Mouse (Mus musculus): ENCODE measurements around the gene Abr. TPM values are rescaled to one million over a fixed set of nuclear protein-coding genes. Genes with fewer than 3 reads are reported as not detected.

Abr gene
- total RNA-seq, 2 experiments from 2014 or later: 267 to 280 TPM

DNA sequence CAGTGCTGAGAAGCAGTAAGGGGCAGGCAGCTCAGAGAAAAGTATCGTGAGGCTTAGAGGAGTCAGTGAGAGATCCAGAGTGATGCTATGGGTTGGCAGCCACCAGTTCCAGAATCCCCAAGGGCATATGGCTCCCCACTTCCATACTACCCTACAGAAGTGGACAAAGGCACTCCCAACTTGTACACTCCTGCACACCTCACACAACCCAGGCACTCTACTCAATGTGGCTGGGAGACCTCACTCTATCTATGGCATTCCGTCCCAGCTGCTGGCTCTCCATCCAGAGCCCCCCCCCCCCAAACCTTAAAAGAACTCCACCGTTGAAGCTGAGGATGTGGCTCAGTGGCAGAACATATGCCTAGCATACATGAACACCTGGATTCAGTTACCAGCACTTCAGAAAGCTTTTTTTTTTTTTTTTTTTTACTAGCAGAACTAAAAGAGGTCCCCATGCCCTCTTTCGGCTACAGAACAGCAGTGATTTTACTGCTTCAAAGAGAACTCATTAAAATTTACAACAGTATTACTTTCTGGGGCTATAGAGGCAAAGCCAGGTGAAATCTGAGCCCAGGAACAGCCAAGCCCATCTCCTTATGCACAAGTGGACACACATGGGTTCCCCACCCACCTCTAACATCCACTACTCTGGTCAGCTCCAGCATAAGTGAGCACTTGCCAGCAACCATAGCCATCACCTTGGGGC is 96.3 kb downstream of the Abr start:
- intact Hi-C loops (cut with DNase I): loop anchor here (10.0 kb wide), 1 partner anchor 49 kb away; no protein-coding TSS in a partner anchor
- DNase-seq: no peak

DNA sequence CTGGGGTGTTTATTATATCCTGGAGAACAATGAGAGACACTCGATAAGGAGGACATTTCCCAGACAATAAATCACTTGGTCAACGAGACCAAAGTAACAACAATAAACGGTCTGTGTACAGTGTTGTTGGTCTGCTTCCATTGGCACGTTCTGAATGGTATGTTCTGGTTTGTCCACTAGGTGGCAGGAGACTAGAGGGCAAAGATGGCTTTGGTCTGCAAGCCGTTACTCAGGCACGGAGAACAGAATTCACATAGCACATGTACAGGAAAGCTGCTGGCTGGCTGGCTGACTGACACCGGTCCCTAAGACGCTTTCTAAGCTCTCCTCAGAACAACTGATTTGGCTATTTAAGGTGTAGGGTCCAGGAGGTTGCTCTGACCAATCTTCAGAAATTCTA is 97.2 kb downstream of the Abr start:
- peak; percentile 71 for DNase-seq
- intact Hi-C loops (cut with DNase I): loop anchor here (5.0 to 10.0 kb wide), 2 partner anchors 50 to 122 kb away; no protein-coding TSS in a partner anchor

DNA sequence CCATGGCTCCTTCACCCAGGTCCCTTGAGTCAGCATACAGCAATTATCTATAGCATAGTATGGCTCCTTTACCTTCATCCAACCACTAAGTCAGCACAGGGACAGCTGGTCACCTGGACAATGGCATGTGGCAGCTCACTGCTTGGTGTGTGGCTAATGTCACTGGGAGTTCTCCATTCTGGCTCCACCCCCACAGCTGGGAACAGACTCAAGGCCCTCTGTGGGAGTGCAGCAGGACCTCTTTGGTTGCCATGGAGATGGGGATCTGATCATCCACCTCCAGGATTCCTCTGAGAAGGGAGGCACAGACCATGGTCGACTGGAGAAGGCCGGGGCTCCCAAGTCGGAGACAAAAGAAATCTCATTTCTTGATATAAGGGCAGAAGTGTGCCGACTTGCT is 98.8 kb downstream of the Abr start:
- DNase-seq: peak; percentile 79

DNA sequence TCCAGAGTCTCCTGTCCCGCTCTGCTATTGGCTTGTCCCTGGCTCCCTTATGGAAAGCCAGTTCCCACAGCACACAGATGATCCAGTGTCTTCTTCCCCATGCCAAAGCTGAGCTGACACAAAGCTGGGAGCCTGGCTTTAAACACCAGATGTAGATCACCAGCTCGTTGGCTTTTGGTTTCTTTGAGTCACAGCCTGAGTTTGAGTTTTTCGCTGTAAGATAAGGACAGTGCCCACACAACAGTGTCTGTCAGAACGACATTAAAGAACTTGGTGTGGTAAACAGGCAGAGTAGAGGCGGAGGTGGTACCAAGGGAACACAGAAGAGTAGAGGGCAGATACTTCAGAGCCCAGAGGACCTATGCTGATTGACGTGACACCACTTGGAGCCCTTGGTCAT is 101.2 kb downstream of the Abr start:
- no peak for DNase-seq
- intact Hi-C loops (cut with DNase I): loop anchor here (5.0 to 10.0 kb wide), 2 partner anchors 54 to 126 kb away; no protein-coding TSS in a partner anchor

More for the DNA sequence above, 98.8 kb downstream of the Abr start:
- intact Hi-C loops (cut with DNase I): loop anchor here (5.0 to 10.0 kb wide), 2 partner anchors 51 to 124 kb away; no protein-coding TSS in a partner anchor

DNA sequence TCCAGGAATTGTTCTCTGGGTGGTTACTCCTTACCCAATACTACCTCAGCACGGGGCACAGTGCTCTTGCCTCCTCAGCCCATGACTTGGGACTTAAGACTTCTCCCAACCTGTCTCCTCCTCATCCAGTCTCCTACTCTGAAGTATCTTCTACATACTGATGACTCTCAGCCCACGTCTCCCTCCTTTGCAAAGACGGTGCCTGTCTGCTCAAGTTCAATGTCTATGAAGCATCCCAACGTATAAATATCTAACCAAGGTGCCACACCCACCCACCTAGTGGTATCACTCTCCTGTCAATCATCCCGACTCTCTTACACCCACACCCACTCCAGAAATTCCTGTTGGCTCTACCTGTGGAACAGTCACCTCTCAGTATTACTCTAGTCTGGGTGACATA is 103.5 kb downstream of the Abr start:
- intact Hi-C loops (cut with DNase I): no loop called here

DNA sequence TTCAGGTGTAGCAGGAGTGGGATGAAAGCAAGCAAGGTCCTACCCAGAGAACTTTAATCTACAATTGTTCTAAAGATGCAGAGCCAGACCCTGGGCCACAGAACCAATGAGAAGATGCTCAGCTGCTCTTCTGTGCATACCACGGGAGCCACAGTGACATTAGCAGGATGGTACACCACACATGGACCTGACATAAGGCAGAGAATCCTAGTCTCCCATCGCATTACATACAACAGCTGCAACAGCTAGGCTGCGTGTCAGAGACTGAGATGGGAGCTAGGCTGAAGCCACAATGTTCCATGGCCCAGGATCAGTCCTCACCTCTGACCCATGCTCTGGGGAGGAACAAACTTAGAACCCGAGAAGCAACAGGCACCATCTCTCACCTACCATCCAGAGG is 104.0 kb downstream of the Abr start:
- no peak for DNase-seq
- intact Hi-C loops (cut with DNase I): no loop called here

More for the DNA sequence above, 103.5 kb downstream of the Abr start:
- no peak for DNase-seq

DNA sequence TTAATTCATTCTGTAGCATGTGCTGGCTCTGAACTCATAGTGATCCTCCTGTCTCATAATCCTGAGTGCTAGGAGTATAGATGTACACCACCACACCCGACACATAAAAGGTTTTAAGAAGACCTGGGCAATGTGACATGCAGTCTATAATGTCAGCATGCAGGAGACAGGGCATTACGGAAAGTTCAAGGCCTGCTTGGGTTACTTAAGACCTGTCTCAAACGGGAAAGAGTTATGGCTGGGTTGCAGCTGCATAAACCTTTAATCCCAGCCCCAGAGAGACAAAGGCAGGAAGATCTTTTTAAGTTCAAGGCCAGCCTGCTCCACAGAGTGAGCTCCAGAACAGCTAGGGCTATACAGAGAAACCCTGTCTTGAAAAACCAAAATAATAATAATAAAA is 105.2 kb downstream of the Abr start:
- no peak for DNase-seq
- intact Hi-C loops (cut with DNase I): no loop called here

DNA sequence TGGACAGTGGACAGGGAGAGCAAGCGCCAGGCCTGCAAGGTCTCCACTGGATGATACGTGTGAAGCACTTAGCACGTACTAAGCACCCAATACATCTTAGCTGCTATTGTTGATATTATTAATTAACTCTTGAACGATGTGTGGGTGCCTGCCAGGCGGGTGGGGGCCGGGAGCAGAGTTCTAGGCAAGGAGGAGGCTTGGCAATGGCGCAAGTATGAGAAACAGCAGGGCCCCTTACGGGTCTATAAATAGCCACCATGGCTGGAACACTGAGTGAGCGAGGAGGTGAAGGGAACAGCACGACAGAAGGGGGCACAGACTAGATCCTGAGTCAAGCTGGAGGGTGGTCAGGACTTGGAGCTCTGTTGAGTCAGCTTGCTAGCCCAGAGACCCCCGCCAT is 107.0 kb downstream of the Abr start:
- DNase-seq: no peak
- intact Hi-C loops (cut with DNase I): no loop called here

DNA sequence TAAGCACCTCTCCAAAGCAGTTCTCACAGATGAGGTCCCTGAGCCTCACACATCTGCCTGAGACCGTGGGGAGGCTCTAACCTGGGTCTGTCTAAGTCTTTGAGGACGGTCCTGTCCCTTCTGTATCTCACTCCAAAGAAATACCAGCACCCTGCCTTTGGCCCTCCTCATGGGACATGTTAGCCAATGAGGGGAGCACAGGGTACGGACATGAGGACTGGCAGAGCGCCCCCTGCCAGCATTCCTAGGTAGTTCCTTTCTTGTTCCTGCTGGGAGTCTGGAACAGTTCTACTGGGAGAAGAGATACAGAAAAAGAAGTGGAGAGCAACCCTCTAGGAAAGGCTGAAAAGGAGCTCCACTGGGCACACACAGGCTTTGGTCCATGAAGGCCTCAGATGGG is 111.1 kb downstream of the Abr start:
- no peak for DNase-seq
- intact Hi-C loops (cut with DNase I): no loop called here

DNA sequence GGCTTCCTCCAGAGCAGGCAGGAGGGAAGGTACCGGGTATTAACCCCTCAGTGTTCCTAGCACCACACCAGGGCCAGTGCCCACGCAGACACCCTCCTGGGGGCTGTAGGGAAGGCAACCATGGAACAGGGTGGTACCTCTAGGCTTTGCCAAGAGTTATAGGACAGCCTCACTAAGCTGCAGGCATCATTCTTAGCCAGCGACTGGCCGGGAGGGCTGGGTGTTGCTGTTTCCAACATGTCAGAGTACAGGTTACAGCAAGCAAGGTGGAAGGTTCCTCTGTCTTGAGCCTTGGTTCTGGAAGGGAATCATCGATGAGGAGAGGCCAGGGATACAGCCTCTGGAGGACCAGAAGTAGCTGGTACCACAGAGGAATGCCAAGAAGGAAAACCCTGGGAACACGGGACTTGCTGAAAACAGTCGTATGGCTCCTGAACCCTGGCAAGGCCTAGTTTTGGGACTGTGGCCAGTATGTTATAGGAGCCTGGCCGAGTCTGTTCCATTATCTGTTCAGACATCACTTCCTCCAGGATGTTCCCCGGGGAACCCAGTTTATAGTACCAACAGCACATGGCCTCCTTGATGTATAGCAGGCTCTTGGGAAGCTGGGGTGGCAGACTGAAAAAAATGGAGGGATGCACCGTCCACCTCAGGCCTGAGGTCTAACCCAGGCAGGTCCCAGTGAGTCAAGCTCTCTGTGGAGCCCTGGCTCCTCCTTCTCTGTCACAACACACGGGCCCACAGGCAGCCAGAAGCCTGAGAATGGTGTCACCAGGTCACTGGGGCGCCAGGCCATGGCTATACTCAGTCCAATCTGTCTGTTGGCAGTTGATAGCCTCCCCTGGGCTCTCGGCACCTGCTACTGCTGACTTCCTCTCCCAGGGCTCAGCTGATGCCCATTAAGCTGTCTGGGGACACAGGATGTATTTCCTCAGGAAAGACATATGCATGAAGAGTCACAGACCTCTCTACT is 112.1 kb downstream of the Abr start:
- peak; percentile 85 for DNase-seq
- intact Hi-C loops (cut with DNase I): loop anchor here (5.0 kb wide), 1 partner anchor 137 kb away; no protein-coding TSS in a partner anchor

DNA sequence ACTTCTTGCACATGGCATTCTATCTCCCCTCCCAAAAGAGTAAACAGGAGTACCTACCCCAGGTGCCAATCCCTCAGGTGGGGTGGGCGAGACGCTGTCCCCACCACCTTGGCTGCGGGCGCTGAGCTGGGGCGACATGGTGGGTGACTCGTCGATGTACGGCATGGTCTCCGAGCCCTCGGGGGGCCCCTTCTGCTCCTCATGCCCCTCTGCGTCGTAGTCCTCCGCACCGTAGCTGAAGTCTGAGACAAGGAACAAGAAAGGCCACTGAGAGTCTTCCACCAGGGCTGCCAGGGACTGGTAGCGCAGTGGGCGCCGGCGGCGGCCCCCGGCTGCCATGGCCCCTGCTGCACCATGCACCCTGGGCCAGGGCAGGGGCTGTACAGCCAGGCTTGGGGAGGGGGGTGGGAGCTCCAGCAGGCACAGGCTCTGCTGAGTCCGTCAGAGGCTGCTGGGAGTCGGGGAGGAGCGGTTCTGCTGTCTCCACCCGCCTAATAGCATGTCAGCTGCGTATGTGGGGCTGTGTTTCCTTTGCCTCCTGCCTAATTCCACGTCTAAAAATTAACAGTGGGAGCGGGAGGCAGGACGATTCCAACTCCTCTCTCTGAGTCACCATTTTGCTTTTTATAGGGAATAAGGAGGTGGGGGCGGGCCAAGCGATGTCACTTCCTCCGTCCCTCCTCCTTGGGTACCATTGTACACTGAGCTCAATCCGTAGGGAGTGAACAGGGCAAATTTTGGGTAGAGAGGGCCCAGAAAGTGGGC is 113.1 kb downstream of the Abr start:
- DNase-seq: no peak
- intact Hi-C loops (cut with DNase I): loop anchor here (5.0 kb wide), 1 partner anchor 138 kb away; no protein-coding TSS in a partner anchor

DNA sequence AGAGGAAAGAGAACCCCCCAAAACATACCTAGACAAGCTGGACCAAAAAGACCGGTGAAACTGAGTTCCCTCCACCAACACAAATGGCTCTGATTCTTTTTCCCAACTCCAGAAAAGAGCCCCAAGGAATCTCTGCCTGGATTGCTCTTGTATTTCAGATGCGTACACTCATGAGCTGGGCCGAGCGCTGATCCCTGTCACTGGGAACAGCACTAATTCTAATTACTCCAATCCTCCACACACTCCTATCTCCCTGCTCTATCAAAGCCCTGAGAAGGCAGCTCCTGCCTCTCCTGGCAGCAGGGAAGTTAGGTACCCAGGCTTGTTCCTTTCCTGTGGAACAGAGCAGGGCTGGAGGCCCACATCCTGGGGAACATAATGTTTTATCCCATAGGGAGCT is 114.0 kb downstream of the Abr start:
- intact Hi-C loops (cut with DNase I): loop anchor here (5.0 kb wide), 1 partner anchor 139 kb away; no protein-coding TSS in a partner anchor
- DNase-seq: no peak

DNA sequence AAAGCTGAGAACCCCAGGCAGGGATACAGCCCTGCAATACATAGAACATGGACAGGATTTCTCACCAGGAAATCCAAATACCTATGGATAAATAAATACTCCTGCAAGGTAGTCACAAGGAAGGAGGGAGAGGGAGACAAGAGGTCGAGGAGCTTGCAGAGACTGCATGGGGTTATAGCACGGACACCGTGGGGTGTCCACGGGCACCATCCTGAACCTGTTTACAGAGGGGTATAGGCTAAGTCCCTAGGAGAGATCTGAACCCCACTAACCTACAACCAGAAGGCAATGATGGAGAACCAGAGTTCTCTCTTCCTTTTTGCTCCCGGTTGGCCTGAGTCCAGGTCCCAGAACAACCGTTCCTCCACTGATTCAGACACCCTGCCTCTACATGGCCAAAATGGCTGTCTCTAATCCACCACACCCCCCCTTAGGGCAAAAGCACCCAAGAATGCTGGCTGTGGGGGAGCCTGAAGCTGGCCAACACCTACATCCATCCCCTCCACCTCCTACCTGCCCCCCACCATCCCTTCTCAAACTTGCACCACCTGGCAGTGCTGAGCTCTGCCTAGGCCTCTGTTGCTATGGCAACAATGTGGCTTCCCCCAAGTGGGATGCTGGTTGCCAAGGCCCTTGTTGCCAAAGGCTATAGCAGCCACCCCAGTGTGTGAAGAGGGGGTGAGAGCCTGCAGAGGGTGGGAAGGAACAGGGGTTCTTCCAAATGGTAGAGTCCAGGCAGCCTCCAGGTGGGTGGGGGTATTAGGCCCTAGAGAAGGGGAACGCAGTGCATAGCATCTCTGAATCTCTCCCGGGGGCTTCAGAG is 114.6 kb downstream of the Abr start:
- intact Hi-C loops (cut with DNase I): loop anchor here (5.0 kb wide), 1 partner anchor 140 kb away; no protein-coding TSS in a partner anchor
- DNase-seq: peak; percentile 80

DNA sequence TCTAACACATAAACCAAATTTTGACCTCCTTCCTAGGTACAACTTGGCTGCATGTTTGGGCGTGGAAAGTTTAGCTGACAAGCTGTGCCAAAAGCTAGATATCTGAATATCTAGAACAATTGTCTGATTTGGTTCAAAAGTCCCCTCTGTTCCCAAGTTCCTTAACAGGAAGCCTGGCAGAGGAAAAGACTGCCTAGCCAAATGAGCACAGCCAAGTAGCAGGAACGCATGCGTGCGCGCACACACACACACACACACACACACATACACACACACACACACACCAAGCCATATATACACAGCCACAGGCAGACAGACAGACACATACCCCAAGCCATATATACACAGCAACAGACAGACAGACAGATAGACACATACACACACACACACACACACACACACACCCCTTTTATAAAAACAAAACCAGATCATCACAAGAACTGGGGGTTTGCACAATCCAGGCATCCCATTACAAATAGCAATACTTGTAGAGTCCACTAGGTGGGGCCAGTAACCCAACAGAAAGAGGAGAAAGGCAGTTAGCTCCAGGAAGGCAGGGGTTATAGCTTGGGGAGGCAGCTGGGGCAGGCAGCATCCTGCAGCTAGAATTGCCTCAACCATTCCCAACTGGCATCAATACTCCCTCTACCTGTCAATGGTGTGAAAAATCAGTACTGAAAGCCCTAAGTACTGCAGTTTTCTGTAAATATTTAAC is 115.4 kb downstream of the Abr start:
- intact Hi-C loops (cut with DNase I): loop anchor here (5.0 kb wide), 1 partner anchor 141 kb away; no protein-coding TSS in a partner anchor
- peak; percentile 63 for DNase-seq

DNA sequence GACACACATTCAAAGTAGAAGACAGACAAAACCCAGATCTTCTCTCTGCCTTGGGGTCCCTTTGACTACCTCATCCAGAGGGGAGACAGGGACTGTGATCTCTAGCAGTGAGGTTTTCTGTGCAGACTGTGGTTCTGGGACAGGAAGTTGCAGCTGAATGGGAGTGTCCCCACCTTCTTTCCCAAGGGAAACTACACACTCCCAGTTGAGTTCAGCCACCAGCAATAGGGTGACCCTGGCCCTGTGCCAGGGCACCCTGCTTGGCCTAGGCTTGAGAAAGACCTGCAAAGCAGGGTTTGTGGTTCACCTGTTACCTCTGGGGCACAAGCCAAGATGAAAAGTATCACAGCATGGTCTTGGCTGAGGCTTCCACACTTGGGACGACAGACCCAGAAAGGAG is 117.0 kb downstream of the Abr start:
- intact Hi-C loops (cut with DNase I): loop anchor here (5.0 kb wide), 1 partner anchor 142 kb away; no protein-coding TSS in a partner anchor
- DNase-seq: no peak

DNA sequence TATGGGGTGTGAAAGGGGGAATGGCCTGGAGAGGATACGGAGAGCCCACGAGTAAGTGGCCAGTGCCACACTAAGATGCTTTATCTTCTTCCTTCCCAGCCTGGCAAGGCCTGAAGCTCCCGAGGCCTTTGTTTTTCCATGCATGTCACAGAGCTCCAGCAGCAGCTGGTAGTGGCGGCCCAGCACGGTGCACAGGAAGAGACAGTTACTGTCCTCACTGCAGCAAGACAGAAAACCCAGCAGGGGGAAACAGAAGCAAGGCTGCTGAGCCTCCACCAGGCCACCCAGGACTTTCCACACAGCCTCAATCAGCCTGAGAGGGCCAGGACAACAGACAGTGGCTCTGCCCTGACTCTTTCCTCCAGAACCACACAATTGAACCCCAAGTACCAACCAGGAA is 118.1 kb downstream of the Abr start:
- intact Hi-C loops (cut with DNase I): no loop called here
- DNase-seq: no peak

DNA sequence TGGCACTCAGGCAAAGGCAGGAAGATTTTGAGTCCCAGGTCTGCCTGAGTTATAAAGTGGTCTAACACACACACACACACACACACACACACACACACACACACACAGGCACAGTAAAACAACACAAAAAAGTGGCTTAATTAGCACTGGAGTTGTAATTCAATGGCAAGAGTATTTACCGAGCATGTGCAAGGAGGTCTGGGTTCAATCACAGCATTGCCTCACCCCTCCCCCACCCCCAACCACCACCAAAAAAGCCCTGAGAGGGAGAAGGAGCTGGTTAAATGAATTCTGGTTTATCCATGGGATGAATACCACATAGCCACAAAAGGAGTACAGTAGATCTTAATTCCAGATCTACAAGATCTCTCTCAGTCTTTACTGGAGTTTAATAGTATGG is 122.1 kb downstream of the Abr start:
- intact Hi-C loops (cut with DNase I): loop anchor here (5.0 kb wide), 1 partner anchor 38 kb away; no protein-coding TSS in a partner anchor

DNA sequence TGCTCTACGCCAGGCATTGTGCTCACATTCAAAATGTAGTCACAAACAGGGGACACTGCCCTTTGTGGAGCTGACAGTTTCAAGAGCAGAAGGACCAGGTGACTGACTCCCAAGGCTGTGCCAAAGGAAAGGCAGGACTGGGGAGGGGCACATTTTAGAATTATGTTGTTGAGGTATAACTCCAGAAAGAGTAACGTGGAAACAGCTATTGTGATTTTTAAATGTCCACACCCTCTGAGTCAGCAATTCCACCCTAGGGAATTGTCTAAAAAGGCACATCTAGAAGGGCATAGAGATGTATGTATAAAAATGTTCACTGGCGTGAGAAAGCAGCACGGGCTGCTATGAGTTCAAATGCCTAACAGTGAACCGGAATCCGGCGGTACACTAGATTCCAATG is 122.5 kb downstream of the Abr start:
- intact Hi-C loops (cut with DNase I): loop anchor here (5.0 kb wide), 1 partner anchor 37 kb away; no protein-coding TSS in a partner anchor
- DNase-seq: no peak

More for the DNA sequence above, 122.1 kb downstream of the Abr start:
- DNase-seq: no peak

DNA sequence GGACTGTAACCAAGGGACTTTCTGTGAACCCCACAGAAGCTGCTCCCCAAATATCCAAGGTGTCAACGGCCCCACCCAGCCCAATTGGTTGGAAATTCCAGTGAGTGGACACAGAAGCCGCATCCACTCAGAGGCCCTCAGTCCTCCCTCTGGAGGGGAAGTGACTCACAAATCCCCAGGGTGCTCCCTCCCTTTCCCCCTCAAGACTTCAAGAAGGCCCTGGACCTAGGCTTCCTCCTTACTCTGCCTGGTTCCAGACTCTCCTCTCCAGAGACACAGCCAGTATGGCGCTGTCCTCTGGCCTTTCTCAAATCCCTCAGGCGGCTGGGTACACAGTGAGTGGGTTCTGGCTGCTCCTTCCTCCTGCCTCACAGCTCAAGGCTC is 124.4 kb downstream of the Abr start:
- DNase-seq: no peak
- intact Hi-C loops (cut with DNase I): loop anchor here (5.0 kb wide), 1 partner anchor 35 kb away; no protein-coding TSS in a partner anchor

Data from left cerebral cortex, postnatal 4 days (tissue).